Mouse (Mus musculus): ENCODE data around the gene Rprd2. TPM values are rescaled to one million over a fixed set of nuclear protein-coding genes. Genes with fewer than 3 reads are reported as not detected.
"Not testable (repeated sequence)": the region's sequence is repeated elsewhere in the genome, so short reads cannot be mapped to it uniquely, and the experiment has no call there.

The Rprd2 gene
- polyA plus RNA-seq, 1 experiment from 2014 or later, result 29.4 TPM

- Histone ChIP-seq H3K27me3 (no peaks in the 10 kb centered on the region), H3K36me3 (peaks cover 20% of the 10 kb centered on the region), H3K4me2 (replicated peaks) (no peak overlapping the region), H3K4me1 (no peaks in the 10 kb centered on the region), H3K27ac (replicated peaks) (no peak overlapping the region), H3K4me3 (no peak overlapping the region), H3K9me3 (no peaks in the 10 kb centered on the region), H3K9ac (replicated peaks) (no peak overlapping the region)
- ATAC-seq (ENCODE audit: low FRiP score, low read depth), result no peak
- 61% methylated on average over 2 of the region's 2 CpGs for WGBS
Measured at GRCm38 (mm10) chr3:95808384-95808783, 10.3 kb downstream of the Rprd2 start.

- not testable (repeated sequence) for H3K9ac ChIP-seq (replicated peaks); H3K27ac ChIP-seq (replicated peaks); ATAC-seq (ENCODE audit: low FRiP score, low read depth); H3K4me2 ChIP-seq (replicated peaks); H3K4me1 ChIP-seq; H3K4me3 ChIP-seq; H3K9me3 ChIP-seq; H3K27me3 ChIP-seq
- H3K36me3 ChIP-seq, result peaks cover 20% of the 10 kb centered on the region
- 97% methylated on average over 3 of the region's 6 CpGs for WGBS
Measured at GRCm38 (mm10) chr3:95807630-95808029, 11.0 kb downstream of the Rprd2 start.

DNA sequence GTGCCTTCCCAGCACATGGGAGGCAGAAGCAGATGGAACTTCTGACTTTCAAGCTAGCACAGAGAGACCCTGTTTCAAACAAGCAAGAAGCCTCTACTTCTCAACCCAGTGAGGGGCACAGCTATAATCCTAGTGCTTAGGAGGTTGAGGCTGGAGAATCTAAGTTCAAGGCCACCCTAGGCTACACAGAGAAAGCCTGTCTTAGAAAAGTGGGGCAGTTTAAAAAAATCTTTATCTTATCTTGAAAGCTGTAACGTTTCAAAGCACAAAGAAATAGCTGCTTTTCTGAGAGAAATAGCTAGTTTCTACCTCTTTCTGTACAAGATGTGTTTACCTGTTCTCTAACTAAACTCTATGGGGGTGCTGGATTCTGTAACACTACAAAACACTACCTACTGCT is 12.0 kb downstream of the Rprd2 start:
- no peaks in the 10 kb centered on the region for H3K4me1 ChIP-seq
- H3K27ac ChIP-seq (replicated peaks), result no peak overlapping the region
- ATAC-seq (ENCODE audit: low FRiP score, low read depth), result no peak
- H3K36me3 ChIP-seq, result peaks cover 20% of the 10 kb centered on the region
- H3K4me3 ChIP-seq, result no peak overlapping the region
- no peak overlapping the region for H3K4me2 ChIP-seq (replicated peaks)
- WGBS, result 87% methylated on average over 1 of the region's 1 CpGs
- no peak overlapping the region for H3K9ac ChIP-seq (replicated peaks)
- H3K9me3 ChIP-seq, result no peaks in the 10 kb centered on the region
- no peaks in the 10 kb centered on the region for H3K27me3 ChIP-seq

- Histone ChIP-seq H3K9ac (replicated peaks) (no peak overlapping the region), H3K36me3 (peaks cover 20% of the 10 kb centered on the region), H3K27ac (replicated peaks) (no peak overlapping the region), H3K4me1 (no peaks in the 10 kb centered on the region), H3K9me3 (no peaks in the 10 kb centered on the region), H3K4me3 (no peak overlapping the region), H3K4me2 (replicated peaks) (no peak overlapping the region), H3K27me3 (no peaks in the 10 kb centered on the region)
- WGBS, result 98% methylated on average over 4 of the region's 4 CpGs
- ATAC-seq (ENCODE audit: low FRiP score, low read depth), result no peak
Measured at GRCm38 (mm10) chr3:95803851-95804250, 14.8 kb downstream of the Rprd2 start.

DNA sequence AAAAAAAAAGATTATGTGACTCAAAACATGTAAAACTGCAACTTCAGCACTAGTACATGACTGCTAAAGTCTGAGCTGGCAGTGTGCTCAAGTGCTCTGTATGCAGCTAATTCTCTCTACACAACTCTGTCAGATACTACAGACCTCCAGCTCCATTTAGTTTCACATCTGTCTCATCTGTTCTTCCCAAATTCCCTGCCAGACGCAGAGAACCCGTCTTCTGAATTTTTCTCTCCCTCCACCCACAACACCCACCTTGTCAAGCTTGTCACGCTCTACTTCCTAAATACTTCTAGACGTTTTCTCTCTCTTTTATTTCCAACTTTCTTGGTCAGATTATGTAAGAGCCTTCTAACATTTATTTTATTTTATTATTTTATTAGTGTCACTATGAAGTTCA is 19.9 kb downstream of the Rprd2 start:
- H3K27ac ChIP-seq (replicated peaks), result no peak overlapping the region
- no peaks in the 10 kb centered on the region for H3K36me3 ChIP-seq
- H3K4me2 ChIP-seq (replicated peaks), result no peak overlapping the region
- no peaks in the 10 kb centered on the region for H3K9me3 ChIP-seq
- H3K27me3 ChIP-seq, result no peaks in the 10 kb centered on the region
- H3K9ac ChIP-seq (replicated peaks), result no peak overlapping the region
- no peaks in the 10 kb centered on the region for H3K4me1 ChIP-seq
- H3K4me3 ChIP-seq, result no peak overlapping the region
- WGBS, result 89% methylated on average over 4 of the region's 4 CpGs
- ATAC-seq (ENCODE audit: low FRiP score, low read depth), result no peak

- H3K9me3 ChIP-seq, result no peaks in the 10 kb centered on the region
- no peak overlapping the region for H3K27ac ChIP-seq (replicated peaks)
- WGBS, result 90% methylated on average over 1 of the region's 1 CpGs
- no peak overlapping the region for H3K4me2 ChIP-seq (replicated peaks)
- no peak overlapping the region for H3K4me3 ChIP-seq
- H3K36me3 ChIP-seq, result no peaks in the 10 kb centered on the region
- H3K4me1 ChIP-seq, result peaks cover 6% of the 10 kb centered on the region; the same call in 1 of the 2 replicates
- no peaks in the 10 kb centered on the region for H3K27me3 ChIP-seq
- no peak for ATAC-seq (ENCODE audit: low FRiP score, low read depth)
- H3K9ac ChIP-seq (replicated peaks), result no peak overlapping the region
Measured at GRCm38 (mm10) chr3:95794299-95794698, 24.4 kb downstream of the Rprd2 start.

DNA sequence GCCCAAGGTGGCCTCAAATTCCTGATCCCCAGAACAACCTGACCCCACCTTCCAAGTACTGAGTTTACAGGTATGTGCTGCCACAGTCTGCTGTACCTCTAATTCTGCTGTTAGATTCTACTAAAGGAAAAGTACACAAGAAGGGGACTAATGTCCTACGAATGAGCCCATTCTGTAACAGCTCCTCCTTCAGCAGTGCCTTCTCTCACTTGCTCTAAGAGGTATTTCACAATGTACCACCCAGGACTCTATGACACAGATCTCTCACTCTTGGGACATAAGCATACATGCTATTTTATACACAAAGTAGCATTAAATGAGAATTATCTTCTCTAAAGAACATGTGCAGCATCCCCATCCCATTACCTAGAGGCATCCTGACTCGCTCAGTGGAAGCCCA is 25.0 kb downstream of the Rprd2 start:
- 64% methylated on average over 2 of the region's 2 CpGs for WGBS
- H3K9me3 ChIP-seq, result no peaks in the 10 kb centered on the region

DNA sequence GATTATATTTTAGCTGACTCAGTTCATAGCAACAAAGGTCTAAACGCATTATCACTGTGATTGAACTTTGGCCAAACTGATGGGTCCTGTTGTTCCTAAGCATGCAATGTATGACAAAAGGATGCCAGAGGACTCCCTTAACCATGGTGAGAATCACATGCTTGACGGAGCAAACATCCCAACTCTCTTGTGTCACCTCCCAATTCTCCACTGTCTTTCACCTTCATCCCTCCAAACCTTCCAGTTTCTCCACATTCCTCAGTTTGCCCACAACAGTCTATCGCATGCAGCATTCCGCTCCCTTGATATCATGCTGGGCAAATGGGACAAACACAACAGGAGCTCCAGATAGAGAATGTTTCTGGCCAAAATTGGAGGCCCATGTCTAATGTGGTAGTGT is 33.2 kb downstream of the Rprd2 start:
- no peaks in the 10 kb centered on the region for H3K9me3 ChIP-seq
- no peak overlapping the region for H3K4me3 ChIP-seq
- ATAC-seq (ENCODE audit: low FRiP score, low read depth), result no peak
- no peaks in the 10 kb centered on the region for H3K4me1 ChIP-seq
- H3K27ac ChIP-seq (replicated peaks), result no peak overlapping the region
- H3K27me3 ChIP-seq, result no peaks in the 10 kb centered on the region
- H3K4me2 ChIP-seq (replicated peaks), result no peak overlapping the region
- H3K9ac ChIP-seq (replicated peaks), result no peak overlapping the region
- 96% methylated on average over 4 of the region's 4 CpGs for WGBS
- H3K36me3 ChIP-seq, result peaks cover 71% of the 10 kb centered on the region

More for the DNA sequence above, 25.0 kb downstream of the Rprd2 start:
- H3K27ac ChIP-seq (replicated peaks), result no peak overlapping the region
- no peak overlapping the region for H3K4me2 ChIP-seq (replicated peaks)
- H3K36me3 ChIP-seq, result no peaks in the 10 kb centered on the region; the same call in 1 of the 2 replicates
- no peak for ATAC-seq (ENCODE audit: low FRiP score, low read depth)
- H3K9ac ChIP-seq (replicated peaks), result no peak overlapping the region
- H3K4me1 ChIP-seq, result peaks cover 6% of the 10 kb centered on the region; the same call in 1 of the 2 replicates
- H3K4me3 ChIP-seq, result no peak overlapping the region
- H3K27me3 ChIP-seq, result no peaks in the 10 kb centered on the region

GRCm38 (mm10) chr3:95771985-95772384 is 46.7 kb downstream of the Rprd2 start:
- H3K4me3 ChIP-seq, result no peak overlapping the region
- H3K36me3 ChIP-seq, result peaks cover 74% of the 10 kb centered on the region
- ATAC-seq (ENCODE audit: low FRiP score, low read depth), result no peak
- H3K27ac ChIP-seq (replicated peaks), result no peak overlapping the region
- no peak overlapping the region for H3K4me2 ChIP-seq (replicated peaks)
- H3K27me3 ChIP-seq, result no peaks in the 10 kb centered on the region
- no peak overlapping the region for H3K9ac ChIP-seq (replicated peaks)
- H3K9me3 ChIP-seq, result no peaks in the 10 kb centered on the region
- H3K4me1 ChIP-seq, result no peaks in the 10 kb centered on the region

DNA sequence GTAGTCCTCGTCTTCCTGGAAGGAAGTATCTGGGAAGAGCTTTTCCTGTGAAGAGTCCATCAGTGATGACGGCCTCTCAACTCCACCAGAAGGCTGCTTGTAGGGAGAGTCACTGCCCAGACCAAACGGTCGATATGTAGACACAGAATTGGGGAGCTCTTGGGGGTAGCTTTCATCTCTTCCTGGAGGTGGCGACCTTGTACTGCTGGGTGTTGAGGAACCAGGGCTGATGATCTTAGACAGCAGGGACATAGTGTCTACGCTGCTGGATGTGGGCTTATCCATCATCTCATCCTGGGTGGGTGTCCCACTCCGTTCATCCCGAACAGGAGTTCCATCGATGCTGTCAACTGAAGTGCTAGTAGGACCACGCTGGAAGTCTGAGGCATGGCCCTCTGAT is 53.1 kb downstream of the Rprd2 start:
- Histone ChIP-seq H3K4me2 (replicated peaks) (no peak overlapping the region), H3K27me3 (no peaks in the 10 kb centered on the region), H3K4me3 (no peak overlapping the region), H3K27ac (replicated peaks) (no peak overlapping the region), H3K36me3 (peaks cover 62% of the 10 kb centered on the region), H3K4me1 (no peaks in the 10 kb centered on the region), H3K9me3 (no peaks in the 10 kb centered on the region), H3K9ac (replicated peaks) (no peak overlapping the region)
- WGBS, result 93% methylated on average over 10 of the region's 10 CpGs
- ATAC-seq (ENCODE audit: low FRiP score, low read depth), result no peak

DNA sequence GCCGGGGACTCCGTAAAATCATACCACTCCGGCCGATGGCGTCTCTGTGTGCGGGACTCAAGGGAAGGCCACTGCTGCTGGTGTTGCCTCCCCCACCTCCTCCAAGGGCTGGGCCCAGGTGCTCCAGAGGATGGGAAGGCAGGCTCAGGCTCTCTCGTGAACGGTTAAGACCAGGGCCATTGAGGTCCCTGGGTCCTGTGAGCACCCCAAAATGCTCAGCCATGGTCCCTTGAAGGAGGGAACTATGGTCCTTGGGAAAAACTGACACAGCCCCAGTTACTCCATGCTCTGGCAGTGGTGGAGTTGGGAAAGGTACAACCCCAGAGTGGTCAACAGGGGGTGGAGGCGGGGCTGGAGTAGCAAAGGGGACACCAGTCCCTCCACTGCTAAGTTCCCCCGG is 54.9 kb downstream of the Rprd2 start:
- no peaks in the 10 kb centered on the region for H3K9me3 ChIP-seq
- H3K9ac ChIP-seq (replicated peaks), result no peak overlapping the region
- no peaks in the 10 kb centered on the region for H3K4me1 ChIP-seq
- H3K4me3 ChIP-seq, result no peak overlapping the region
- 67% methylated on average over 10 of the region's 10 CpGs for WGBS
- H3K27ac ChIP-seq (replicated peaks), result no peak overlapping the region
- no peak for ATAC-seq (ENCODE audit: low FRiP score, low read depth)
- no peak overlapping the region for H3K4me2 ChIP-seq (replicated peaks)
- no peaks in the 10 kb centered on the region for H3K27me3 ChIP-seq
- peaks cover 49% of the 10 kb centered on the region for H3K36me3 ChIP-seq

DNA sequence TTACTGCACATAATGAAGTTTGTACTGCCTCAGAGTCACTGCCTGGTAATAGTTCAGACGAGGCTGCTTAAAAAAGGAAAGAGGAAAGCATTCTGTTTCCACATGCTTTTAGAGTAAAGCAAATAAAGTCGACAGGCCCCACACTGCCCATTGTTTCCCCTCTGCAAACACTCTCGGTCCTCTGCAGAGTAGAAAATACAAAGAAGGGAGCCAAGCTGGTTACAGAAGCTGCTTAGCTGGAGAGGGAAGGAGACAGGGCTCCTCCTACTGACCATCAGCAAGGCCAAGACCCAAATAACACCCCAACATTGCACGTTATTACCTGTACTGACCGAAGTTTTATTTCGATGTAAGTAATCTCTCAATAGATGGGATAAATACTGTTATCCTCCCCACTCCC is 55.7 kb downstream of the Rprd2 start:
- no peak overlapping the region for H3K4me2 ChIP-seq (replicated peaks)
- ATAC-seq (ENCODE audit: low FRiP score, low read depth), result no peak
- no peaks in the 10 kb centered on the region for H3K9me3 ChIP-seq
- 42% methylated on average over 6 of the region's 6 CpGs for WGBS
- H3K4me3 ChIP-seq, result no peak overlapping the region
- no peaks in the 10 kb centered on the region for H3K27me3 ChIP-seq
- no peaks in the 10 kb centered on the region; the same call in 1 of the 2 replicates for H3K4me1 ChIP-seq
- H3K9ac ChIP-seq (replicated peaks), result no peak overlapping the region
- no peak overlapping the region for H3K27ac ChIP-seq (replicated peaks)
- H3K36me3 ChIP-seq, result peaks cover 41% of the 10 kb centered on the region

DNA sequence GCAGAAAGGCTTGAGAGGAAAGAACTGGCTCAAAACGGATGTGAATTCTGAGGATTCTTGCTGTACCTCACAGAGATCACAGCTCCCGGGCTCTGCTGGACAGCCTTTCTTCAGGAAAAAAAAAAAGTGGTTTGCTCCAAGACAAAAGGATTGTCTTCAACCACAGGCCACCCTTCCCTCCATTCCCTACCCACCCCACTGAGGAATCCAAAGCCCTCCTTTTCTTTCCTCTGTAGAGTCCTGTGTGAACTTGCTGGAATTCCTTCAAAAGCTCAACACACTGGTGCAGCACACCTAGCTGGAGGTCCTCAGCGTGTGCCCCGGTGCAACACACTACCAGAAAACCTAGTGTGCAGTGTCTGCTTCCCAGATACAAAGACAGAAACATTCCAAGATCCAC is 56.9 kb downstream of the Rprd2 start:
- no peak for ATAC-seq (ENCODE audit: low FRiP score, low read depth)
- Histone ChIP-seq H3K9ac (replicated peaks) (no peak overlapping the region; the same call in 1 of the 2 replicates), H3K27ac (replicated peaks) (no peak overlapping the region), H3K9me3 (no peaks in the 10 kb centered on the region), H3K36me3 (peaks cover 31% of the 10 kb centered on the region), H3K4me2 (replicated peaks) (no peak overlapping the region), H3K27me3 (no peaks in the 10 kb centered on the region), H3K4me3 (no peak overlapping the region), H3K4me1 (no peaks in the 10 kb centered on the region; the same call in 1 of the 2 replicates)
- 55% methylated on average over 4 of the region's 4 CpGs for WGBS
